Mouse (Mus musculus) bone marrow, adult 2 months (tissue): ENCODE measurements around the gene Cdk13. TPM values are rescaled to one million over a fixed set of nuclear protein-coding genes. Genes with fewer than 3 reads are reported as not detected.

Experiments used
- H3K27ac ChIP-seq: fragments of 200-500 bp; 2 replicates; pipeline ENCODE4 v1.5.1; 2012; ENCODE audit warnings: low read depth, mild to moderate bottlenecking, control low read depth, inconsistent platforms, low read length; ENCODE audit not compliant: control insufficient read depth, poor library complexity, insufficient read depth
- H3K4me1 ChIP-seq: fragments of 200-500 bp; 2 replicates; pipeline ENCODE4 v1.6.1; 2011; ENCODE audit warnings: low read length; ENCODE audit not compliant: control insufficient read depth, insufficient read depth
- H3K4me3 ChIP-seq: fragments of 200-500 bp; replicated peaks from 2 replicates; pipeline ENCODE3; 2011; ENCODE audit warnings: mild to moderate bottlenecking, low read depth, low read length, control low read depth; ENCODE audit not compliant: control insufficient read depth
- CTCF ChIP-seq: fragments of 200-500 bp; IDR thresholded peaks from 2 replicates; pipeline ENCODE4 v1.5.1; 2011; ENCODE audit warnings: low read length, control low read depth; ENCODE audit not compliant: control insufficient read depth, insufficient read depth
- POLR2A ChIP-seq: fragments of 200-500 bp; IDR thresholded peaks from 2 replicates; pipeline ENCODE4 v1.6.1; 2011; ENCODE audit warnings: low read depth, mild to moderate bottlenecking, control low read depth, low read length, borderline replicate concordance; ENCODE audit not compliant: control insufficient read depth
- WGBS: fragments of 180-500 bp; shearing (Covaris S2); methylation state at CpG from one replicate; pipeline ENCODE4 v1.1.7; 2018; 5-methylcytosine and 5-hydroxymethylcytosine counted together
- polyA plus RNA-seq: library from polyadenylated mRNA; stranded (reverse); fragments of >200 nt; gene quantifications from 2 replicates; pipeline ENCODE4 v1.2.4, GENCODE M21; 2011; ENCODE audit warnings: low replicate concordance; ENCODE audit not compliant: missing spikeins, insufficient read depth, insufficient read length

The Cdk13 gene
- polyA plus RNA-seq, 1 experiment = 15.5 TPM

GRCm38 (mm10) chr13:17708784-17709311 lies 96.0 kb downstream of the Cdk13 start:
- Histone ChIP-seq H3K27ac (no peak overlapping the region), H3K4me1 (no peaks in the 10 kb centered on the region), H3K4me3 (no peak overlapping the region)
- TF ChIP-seq POLR2A (no peak), CTCF (no peak)
- WGBS = 78% methylated on average over 5 of the region's 5 CpGs

GRCm38 (mm10) chr13:17705188-17705826 lies 99.6 kb downstream of the Cdk13 start:
- TF ChIP-seq CTCF (no peak), POLR2A (no peak)
- Histone ChIP-seq H3K4me1 (no peaks in the 10 kb centered on the region), H3K4me3 (no peak overlapping the region), H3K27ac (no peak overlapping the region)
- WGBS = 87% methylated on average over 6 of the region's 6 CpGs

GRCm38 (mm10) chr13:17702311-17702710 lies 102.6 kb downstream of the Cdk13 start:
- TF ChIP-seq POLR2A (no peak), CTCF (no peak)
- no peak overlapping the region for H3K4me3 ChIP-seq
- H3K27ac ChIP-seq = no peak overlapping the region
- no peaks in the 10 kb centered on the region for H3K4me1 ChIP-seq

- Histone ChIP-seq H3K4me1 (no peaks in the 10 kb centered on the region), H3K27ac (no peak overlapping the region), H3K4me3 (no peak overlapping the region)
- TF ChIP-seq CTCF = no peak
Measured at GRCm38 (mm10) chr13:17701322-17701721, 103.6 kb downstream of the Cdk13 start.

- Histone ChIP-seq H3K27ac (no peak overlapping the region), H3K4me1 (no peaks in the 10 kb centered on the region), H3K4me3 (no peak overlapping the region)
- TF ChIP-seq POLR2A (no peak), CTCF (no peak)
- 80% methylated on average over 3 of the region's 3 CpGs for WGBS
Measured at GRCm38 (mm10) chr13:17700090-17700715, 104.7 kb downstream of the Cdk13 start.

- Histone ChIP-seq H3K4me1 (no peaks in the 10 kb centered on the region), H3K4me3 (peak overlapping the region; percentile 77), H3K27ac (peak overlapping the region; percentile 92)
- TF ChIP-seq CTCF (no peak), POLR2A (no peak)
- 2% methylated on average over 7 of the region's 7 CpGs for WGBS
Measured at GRCm38 (mm10) chr13:17695898-17696580, 108.9 kb downstream of the Cdk13 start.

- Histone ChIP-seq H3K4me3 (peak within 1 kb of the TSS; percentile 77), H3K27ac (peak within 1 kb of the TSS; percentile 92), H3K4me1 (no peaks in the 10 kb centered on the region)
- WGBS = 2% methylated on average over 66 of the region's 66 CpGs
- TF ChIP-seq CTCF = no peak
- peak; percentile 82 for TF ChIP-seq POLR2A
Measured at GRCm38 (mm10) chr13:17694911-17695699, 109.8 kb downstream of the Cdk13 start, which contains the start of the genes Mplkip and Sugct. Gene Mplkip, plus strand, starts transcription at chr13:17695192. Gene Sugct, minus strand, starts transcription at chr13:17695553.

GRCm38 (mm10) chr13:17694414-17694813 lies 110.5 kb downstream of the Cdk13 start:
- Histone ChIP-seq H3K27ac (peak overlapping the region; percentile 89), H3K4me1 (no peaks in the 10 kb centered on the region), H3K4me3 (peak overlapping the region; percentile 76)
- WGBS = 0% methylated on average over 24 of the region's 25 CpGs
- TF ChIP-seq POLR2A (no peak), CTCF (no peak)
